Mouse (Mus musculus) liver, embryonic 14.5 days (tissue): ENCODE results near the gene Myo1b. TPM values are rescaled to one million over a fixed set of nuclear protein-coding genes. Genes with fewer than 3 reads are reported as not detected.

Experiments used
- ATAC-seq: fragments of 200-750 bp; cut with Nextera tagmentation; 2 replicates; pipeline ENCODE4 v1.8.0; 2017; ENCODE audit warnings: moderate number of reproducible peaks, mild to moderate bottlenecking, moderate library complexity; ENCODE audit not compliant: insufficient read depth
- DNase-seq, 3 experiments: peaks; one replicate each; pipeline ENCODE4 v3.0.0-alpha.2; 2012 to 2013; ENCODE audit warnings: low read depth in 3 of 3, low spot score in 3 of 3
- H3K27ac ChIP-seq: fragments of 300-500 bp; sonication (generic); 2 replicates; pipeline ENCODE4 v1.5.1; 2014; ENCODE audit warnings: moderate library complexity, mild to moderate bottlenecking, control low read depth, inconsistent platforms
- H3K27me3 ChIP-seq: fragments of 300-500 bp; sonication (generic); 2 replicates; pipeline ENCODE4 v1.6.1; 2014; ENCODE audit warnings: mild to moderate bottlenecking, low read length, moderate library complexity; ENCODE audit not compliant: control insufficient read depth, insufficient read depth
- H3K36me3 ChIP-seq: fragments of 300-500 bp; sonication (generic); replicated peaks from 2 replicates; pipeline ENCODE4 v1.6.1; 2014; ENCODE audit warnings: low read depth; ENCODE audit not compliant: control insufficient read depth, insufficient read depth
- H3K4me1 ChIP-seq, 2 experiments: fragments of 200-500 bp in 1 of 2; fragments of 300-500 bp in 1 of 2; sonication (generic) in 1 of 2; replicated peaks; 2 replicates each; pipeline ENCODE4 v1.6.1; 2012 to 2014; ENCODE audit warnings: antibody characterized with exemption in 1 of 2, inconsistent platforms in 1 of 2, low read length in 1 of 2; ENCODE audit not compliant: control insufficient read depth in 2 of 2, insufficient read depth in 2 of 2
- H3K4me2 ChIP-seq: fragments of 300-500 bp; sonication (generic); 2 replicates; pipeline ENCODE4 v1.6.1; 2014; ENCODE audit warnings: low read depth, mild to moderate bottlenecking, control low read depth, moderate library complexity
- H3K4me3 ChIP-seq, 2 experiments: fragments of 200-500 bp in 1 of 2; fragments of 300-500 bp in 1 of 2; sonication (generic) in 1 of 2; 2 replicates each; pipeline ENCODE4 v1.5.1; 2012 to 2014; ENCODE audit warnings: low read depth in 2 of 2, low read length in 2 of 2, mild to moderate bottlenecking in 2 of 2, control low read depth in 1 of 2, inconsistent platforms in 1 of 2, moderate library complexity in 1 of 2; ENCODE audit not compliant: insufficient read depth in 1 of 2
- H3K9ac ChIP-seq: fragments of 300-500 bp; sonication (generic); replicated peaks from 2 replicates; pipeline ENCODE4 v1.6.1; 2014; ENCODE audit warnings: mild to moderate bottlenecking, control low read depth, moderate library complexity
- H3K9me3 ChIP-seq: fragments of 300-500 bp; sonication (generic); 2 replicates; pipeline ENCODE4 v1.6.1; 2016; ENCODE audit warnings: low read length, mixed read lengths; ENCODE audit not compliant: control insufficient read depth
- CTCF ChIP-seq: IDR thresholded peaks from 2 replicates; pipeline ENCODE4 v1.5.1; 2016; ENCODE audit warnings: antibody characterized with exemption, low read depth, control low read depth
- EP300 ChIP-seq: IDR thresholded peaks from 2 replicates; pipeline ENCODE4 v1.6.1; 2016; ENCODE audit warnings: antibody characterized with exemption, low read depth
- WGBS: fragments of 180-500 bp; shearing (Covaris S2); extraction: QIAGEN DNeasy Blood & Tissue Kit; methylation state at CpG from one replicate; pipeline ENCODE4 v1.1.7; 2014; ENCODE audit not compliant: insufficient replicate concordance; 5-methylcytosine and 5-hydroxymethylcytosine counted together
- polyA plus RNA-seq, 2 experiments: library from polyadenylated mRNA; depleted of rRNA in 1 of 2; stranded (reverse) in 1 of 2; unstranded in 1 of 2; fragments of >200 nt; fragmentation: Nextera tagmentation in 1 of 2; extraction: Ambion mirVana in 1 of 2; gene quantifications; 2 replicates each; pipeline versions ENCODE4 v1.2.1 to v1.2.3; 2012 to 2014

Gene Myo1b
- polyA plus RNA-seq, 2 experiments, result 3.8 to 9.1 TPM

DNA sequence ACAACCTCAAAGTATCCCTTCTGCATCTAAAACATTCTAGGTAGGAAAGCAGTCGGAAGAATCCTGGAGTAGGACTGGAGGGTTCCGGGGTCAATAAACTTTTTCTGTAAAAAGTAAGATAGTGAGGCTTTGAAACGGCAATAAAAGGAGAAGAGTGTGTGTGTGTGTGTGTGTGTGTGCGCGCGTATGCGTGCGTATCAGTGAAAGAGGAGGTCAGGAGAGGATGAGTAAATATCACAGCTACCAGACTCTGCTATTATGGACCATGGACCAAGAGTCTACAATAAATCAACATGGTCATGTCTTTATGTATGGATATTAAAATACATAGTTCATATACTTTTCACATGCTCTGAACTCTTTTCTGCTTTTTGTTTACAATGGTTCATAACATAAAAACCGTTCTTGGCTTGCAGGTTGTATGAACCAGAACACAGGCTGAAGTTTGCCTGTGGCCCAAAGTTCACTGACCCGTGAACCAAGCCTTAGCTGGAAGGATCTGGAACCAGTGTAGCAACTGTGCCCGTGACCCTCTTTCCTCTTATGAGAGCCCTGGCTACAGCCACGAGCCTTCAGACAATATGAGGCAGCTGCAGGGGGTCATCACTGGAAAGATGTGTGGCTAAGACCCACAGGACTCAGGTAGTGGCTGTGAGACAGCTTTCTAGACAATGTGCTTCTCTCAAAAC lies 145.9 kb downstream of the Myo1b start:
- ATAC-seq, result no peak
- H3K27me3 ChIP-seq, result no peaks in the 10 kb centered on the region
- no peak overlapping the region for H3K9ac ChIP-seq
- H3K36me3 ChIP-seq, result no peaks in the 10 kb centered on the region
- 69% methylated on average over 12 of the region's 12 CpGs for WGBS
- TF ChIP-seq CTCF, result no peak
- TF ChIP-seq EP300, result no peak
- H3K4me2 ChIP-seq, result no peak overlapping the region
- DNase-seq, result no peak
- H3K4me1 ChIP-seq, result no peaks in the 10 kb centered on the region
- no peak overlapping the region for H3K4me3 ChIP-seq
- H3K27ac ChIP-seq, result no peak overlapping the region
- no peaks in the 10 kb centered on the region for H3K9me3 ChIP-seq

DNA sequence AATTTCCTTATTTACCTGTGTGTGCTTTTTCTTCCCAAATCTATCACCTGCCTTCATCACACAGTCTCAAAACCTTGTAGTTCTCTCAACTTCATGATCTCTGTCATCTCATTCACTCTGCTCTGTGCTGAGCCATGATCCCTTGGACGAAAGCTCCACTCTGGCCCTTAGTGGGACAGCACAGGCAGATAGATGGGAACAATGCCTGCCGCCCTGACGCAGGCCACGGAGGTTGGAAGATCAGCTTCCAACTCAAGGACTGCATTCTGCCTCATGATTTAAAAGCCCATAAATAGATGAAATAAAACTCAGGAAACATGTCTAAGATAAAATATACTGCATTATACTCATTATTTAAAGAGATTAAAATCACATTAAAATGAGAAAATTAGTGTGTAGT lies 149.6 kb downstream of the Myo1b start:
- no peaks in the 10 kb centered on the region for H3K4me1 ChIP-seq

DNA sequence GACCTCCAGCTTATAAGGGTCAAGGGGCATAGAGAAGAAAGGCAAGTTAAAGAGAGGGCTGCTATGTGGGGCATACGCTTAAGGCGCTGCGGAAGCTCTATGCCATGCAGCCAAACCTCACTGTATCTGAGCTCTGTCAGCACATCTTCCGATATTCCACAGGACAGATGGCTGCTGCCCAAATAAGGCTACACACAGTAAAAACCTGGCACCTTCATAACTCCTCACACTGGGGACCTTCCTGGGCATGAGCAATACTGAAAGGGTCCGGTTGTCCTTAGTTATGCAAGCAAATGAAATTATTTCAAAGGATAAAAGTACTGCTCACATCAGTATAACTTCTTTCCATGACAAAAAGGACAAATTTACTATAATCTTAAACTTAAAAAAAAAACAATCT lies 150.7 kb downstream of the Myo1b start:
- no peaks in the 10 kb centered on the region for H3K27me3 ChIP-seq
- no peak for ATAC-seq
- no peaks in the 10 kb centered on the region for H3K9me3 ChIP-seq
- WGBS, result 81% methylated on average over 5 of the region's 5 CpGs
- no peaks in the 10 kb centered on the region for H3K36me3 ChIP-seq
- DNase-seq, result no peak
- H3K4me1 ChIP-seq, result no peaks in the 10 kb centered on the region
- no peak overlapping the region for H3K9ac ChIP-seq
- no peak overlapping the region for H3K4me2 ChIP-seq
- no peak for TF ChIP-seq CTCF
- TF ChIP-seq EP300, result no peak
- H3K4me3 ChIP-seq, result no peak overlapping the region
- no peak overlapping the region for H3K27ac ChIP-seq

More for the DNA sequence above, 149.6 kb downstream of the Myo1b start:
- H3K9me3 ChIP-seq, result no peaks in the 10 kb centered on the region
- no peak for ATAC-seq
- no peak for TF ChIP-seq CTCF
- TF ChIP-seq EP300, result no peak
- no peak overlapping the region for H3K27ac ChIP-seq
- 77% methylated on average over 4 of the region's 4 CpGs for WGBS
- DNase-seq, result no peak
- H3K4me3 ChIP-seq, result no peak overlapping the region
- no peak overlapping the region for H3K4me2 ChIP-seq
- H3K9ac ChIP-seq, result no peak overlapping the region
- no peaks in the 10 kb centered on the region for H3K27me3 ChIP-seq
- H3K36me3 ChIP-seq, result no peaks in the 10 kb centered on the region

DNA sequence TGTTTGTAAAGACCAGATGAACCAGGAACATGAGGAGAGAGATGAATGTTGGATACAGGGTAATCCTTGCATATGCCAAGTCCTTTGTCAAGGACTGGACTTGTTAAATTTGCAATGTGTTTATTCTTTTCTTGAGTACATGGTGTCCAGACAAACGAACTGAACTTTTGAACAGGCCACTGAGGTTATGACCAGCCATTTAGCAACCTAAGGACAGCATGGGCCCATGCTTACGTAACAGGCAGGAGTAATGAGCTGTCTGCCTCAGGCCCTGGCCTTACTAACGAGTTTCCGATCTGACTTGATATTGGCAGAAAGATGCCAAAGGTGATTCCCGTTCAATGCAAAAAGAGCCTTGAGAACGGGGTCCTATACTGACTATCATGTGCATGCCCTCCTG lies 156.2 kb downstream of the Myo1b start:
- no peak overlapping the region for H3K4me2 ChIP-seq
- no peaks in the 10 kb centered on the region for H3K27me3 ChIP-seq
- ATAC-seq, result no peak
- H3K9ac ChIP-seq, result no peak overlapping the region
- H3K9me3 ChIP-seq, result no peaks in the 10 kb centered on the region
- no peaks in the 10 kb centered on the region for H3K36me3 ChIP-seq
- no peak for DNase-seq
- H3K4me1 ChIP-seq, result no peaks in the 10 kb centered on the region
- no peak overlapping the region for H3K27ac ChIP-seq
- WGBS, result 70% methylated on average over 6 of the region's 6 CpGs
- H3K4me3 ChIP-seq, result no peak overlapping the region
- TF ChIP-seq CTCF (no peak), EP300 (no peak)

DNA sequence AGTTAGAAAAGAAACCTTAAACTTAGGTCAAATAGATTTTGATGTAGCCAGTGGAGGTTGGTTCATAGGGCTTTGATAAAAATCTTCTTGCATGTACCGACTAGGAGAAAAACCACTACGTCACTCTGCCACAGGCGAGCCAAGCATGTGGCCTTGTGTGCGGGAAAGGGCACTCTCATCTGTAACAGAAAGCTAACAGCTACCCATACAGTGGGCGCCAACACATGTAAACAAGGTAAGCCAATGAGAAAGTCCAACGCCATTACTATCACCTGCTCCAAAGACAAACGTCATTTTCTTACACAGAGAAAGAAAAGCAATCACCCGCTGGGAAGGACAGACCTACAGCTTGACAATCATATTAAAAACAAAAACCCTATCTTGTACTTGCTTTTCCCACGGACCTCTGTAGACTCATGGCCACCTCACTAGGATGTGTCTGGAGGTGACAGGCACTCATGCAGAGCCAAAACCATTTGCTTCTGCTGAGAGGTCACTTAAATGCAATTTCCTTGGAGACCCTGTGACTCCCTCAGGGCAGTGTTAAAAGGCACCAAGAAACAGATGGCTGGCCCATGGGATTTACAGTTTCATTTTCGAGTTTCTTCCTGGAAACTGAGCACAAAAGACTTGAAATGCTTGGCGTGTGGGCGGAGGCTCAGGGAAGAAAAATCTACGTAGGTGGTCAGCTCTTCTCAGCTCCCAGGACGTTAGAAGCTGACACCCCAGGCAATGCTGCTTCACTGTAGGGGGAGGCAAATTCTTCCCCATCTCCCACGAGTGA lies 157.4 kb downstream of the Myo1b start:
- H3K4me1 ChIP-seq, result no peaks in the 10 kb centered on the region
- no peak overlapping the region for H3K27ac ChIP-seq
- no peaks in the 10 kb centered on the region for H3K27me3 ChIP-seq
- ATAC-seq, result no peak
- no peak overlapping the region for H3K4me2 ChIP-seq
- H3K9ac ChIP-seq, result no peak overlapping the region
- H3K36me3 ChIP-seq, result no peaks in the 10 kb centered on the region; the same call in 1 of the 2 replicates
- WGBS, result 64% methylated on average over 15 of the region's 15 CpGs
- H3K4me3 ChIP-seq, result no peak overlapping the region
- H3K9me3 ChIP-seq, result no peaks in the 10 kb centered on the region
- DNase-seq, result no peak
- TF ChIP-seq EP300 (no peak), CTCF (no peak)
